Mouse (Mus musculus) neural tube, embryonic 11.5 days (tissue): ENCODE data around the gene Plin2. TPM values are rescaled to one million over a fixed set of nuclear protein-coding genes. Genes with fewer than 3 reads are reported as not detected.
"Not testable (repeated sequence)": the region's sequence is repeated elsewhere in the genome, so short reads cannot be mapped to it uniquely, and the experiment has no call there.

Experiments used
- ATAC-seq: fragments of 200-750 bp; cut with Nextera tagmentation; 2 replicates; pipeline ENCODE4 v1.8.0; 2017; ENCODE audit warnings: moderate number of reproducible peaks, mild to moderate bottlenecking, moderate TSS enrichment, moderate library complexity; ENCODE audit not compliant: insufficient read depth, low FRiP score, low TSS enrichment
- DNase-seq: peaks from one replicate; pipeline ENCODE4 v3.0.0-alpha.2; 2015; ENCODE audit warnings: low spot score
- H3K27ac ChIP-seq: fragments of 300-500 bp; sonication (generic); 2 replicates; pipeline ENCODE4 v1.5.1; 2014; ENCODE audit warnings: low read depth, mild to moderate bottlenecking, low read length
- H3K27me3 ChIP-seq: fragments of 300-500 bp; sonication (generic); 2 replicates; pipeline ENCODE4 v1.6.1; 2014; ENCODE audit warnings: mild to moderate bottlenecking, low read length, mixed read lengths; ENCODE audit not compliant: control insufficient read depth, insufficient read depth
- H3K36me3 ChIP-seq: fragments of 300-500 bp; sonication (generic); 2 replicates; pipeline ENCODE4 v1.6.1; 2014; ENCODE audit warnings: mild to moderate bottlenecking, low read length, moderate library complexity, mixed read lengths; ENCODE audit not compliant: control insufficient read depth, insufficient read depth
- H3K4me1 ChIP-seq: fragments of 300-500 bp; sonication (generic); 2 replicates; pipeline ENCODE4 v1.6.1; 2014; ENCODE audit warnings: low read length, mixed read lengths; ENCODE audit not compliant: control insufficient read depth, insufficient read depth
- H3K4me2 ChIP-seq: fragments of 300-500 bp; sonication (generic); 2 replicates; pipeline ENCODE4 v1.6.1; 2014; ENCODE audit warnings: low read depth, mild to moderate bottlenecking, moderate library complexity
- H3K4me3 ChIP-seq: fragments of 300-500 bp; sonication (generic); 2 replicates; pipeline ENCODE4 v1.5.1; 2014; ENCODE audit warnings: low read depth, low read length
- H3K9ac ChIP-seq: fragments of 300-500 bp; sonication (generic); 2 replicates; pipeline ENCODE4 v1.6.1; 2014; ENCODE audit warnings: mild to moderate bottlenecking, low read length
- H3K9me3 ChIP-seq: fragments of 300-500 bp; sonication (generic); 2 replicates; pipeline ENCODE4 v1.6.1; 2016; ENCODE audit warnings: low read length; ENCODE audit not compliant: control insufficient read depth
- WGBS: fragments of 180-500 bp; shearing (Covaris S2); extraction: QIAGEN DNeasy Blood & Tissue Kit; methylation state at CpG from one replicate; pipeline ENCODE4 v1.1.7; 2014; 5-methylcytosine and 5-hydroxymethylcytosine counted together
- polyA plus RNA-seq: library from polyadenylated mRNA; unstranded; fragments of >200 nt; fragmentation: Nextera tagmentation; extraction: Ambion mirVana; gene quantifications from 2 replicates; pipeline ENCODE4 v1.2.1, GENCODE M21; 2014

The Plin2 gene
- polyA plus RNA-seq, 1 experiment from 2014 or later, result 84.2 TPM

DNA sequence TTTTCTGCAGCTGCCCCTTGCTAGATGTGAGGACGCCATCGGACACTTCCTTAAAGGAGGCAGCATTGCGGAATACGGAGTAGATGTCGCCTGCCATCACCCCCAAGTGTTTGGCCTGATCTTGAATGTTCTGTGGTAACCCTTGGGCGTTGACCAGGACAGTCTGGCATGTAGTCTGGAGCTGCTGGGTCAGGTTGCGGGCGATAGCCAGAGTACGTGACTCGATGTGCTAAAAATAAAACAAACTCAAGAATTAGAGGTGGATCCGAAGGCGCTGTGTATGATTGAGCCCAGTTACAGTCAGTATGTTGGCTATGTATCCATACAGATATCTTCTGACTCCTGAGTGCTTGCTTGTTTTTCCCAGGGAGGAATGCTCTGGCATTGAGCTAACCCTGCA lies 12.7 kb downstream of the Plin2 start:
- H3K27ac ChIP-seq, result no peak overlapping the region
- no peak overlapping the region for H3K9ac ChIP-seq
- 95% methylated on average over 12 of the region's 12 CpGs for WGBS
- ATAC-seq (no peak), DNase-seq (no peak)
- H3K4me2 ChIP-seq, result no peak overlapping the region
- no peaks in the 10 kb centered on the region for H3K4me1 ChIP-seq
- no peaks in the 10 kb centered on the region for H3K9me3 ChIP-seq
- H3K27me3 ChIP-seq, result no peaks in the 10 kb centered on the region
- peaks cover 12% of the 10 kb centered on the region for H3K36me3 ChIP-seq
- H3K4me3 ChIP-seq, result no peak overlapping the region

DNA sequence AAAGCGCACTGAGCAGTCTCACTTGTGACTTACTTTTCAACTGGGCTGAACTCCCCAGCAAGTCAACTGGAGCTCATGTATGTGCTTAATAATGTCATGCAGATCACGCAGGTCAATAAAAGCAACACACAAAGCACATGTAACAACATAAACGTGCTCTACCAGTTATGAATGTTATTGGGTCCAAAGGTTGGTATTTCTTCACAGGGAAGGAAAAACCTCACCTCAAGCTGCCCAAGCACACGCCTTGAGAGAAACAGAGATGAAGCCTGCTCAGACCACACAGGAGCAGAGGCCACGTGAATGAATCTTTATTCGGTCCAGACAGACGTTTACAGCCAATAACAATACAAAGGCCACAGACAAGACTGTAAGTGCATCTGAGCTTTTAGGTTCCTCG lies 13.4 kb downstream of the Plin2 start:
- not testable (repeated sequence) for H3K9ac ChIP-seq, ATAC-seq, H3K4me1 ChIP-seq, H3K4me3 ChIP-seq, H3K27me3 ChIP-seq, H3K27ac ChIP-seq, DNase-seq, H3K4me2 ChIP-seq, H3K9me3 ChIP-seq
- 97% methylated on average over 8 of the region's 8 CpGs for WGBS
- peaks cover 12% of the 10 kb centered on the region for H3K36me3 ChIP-seq

DNA sequence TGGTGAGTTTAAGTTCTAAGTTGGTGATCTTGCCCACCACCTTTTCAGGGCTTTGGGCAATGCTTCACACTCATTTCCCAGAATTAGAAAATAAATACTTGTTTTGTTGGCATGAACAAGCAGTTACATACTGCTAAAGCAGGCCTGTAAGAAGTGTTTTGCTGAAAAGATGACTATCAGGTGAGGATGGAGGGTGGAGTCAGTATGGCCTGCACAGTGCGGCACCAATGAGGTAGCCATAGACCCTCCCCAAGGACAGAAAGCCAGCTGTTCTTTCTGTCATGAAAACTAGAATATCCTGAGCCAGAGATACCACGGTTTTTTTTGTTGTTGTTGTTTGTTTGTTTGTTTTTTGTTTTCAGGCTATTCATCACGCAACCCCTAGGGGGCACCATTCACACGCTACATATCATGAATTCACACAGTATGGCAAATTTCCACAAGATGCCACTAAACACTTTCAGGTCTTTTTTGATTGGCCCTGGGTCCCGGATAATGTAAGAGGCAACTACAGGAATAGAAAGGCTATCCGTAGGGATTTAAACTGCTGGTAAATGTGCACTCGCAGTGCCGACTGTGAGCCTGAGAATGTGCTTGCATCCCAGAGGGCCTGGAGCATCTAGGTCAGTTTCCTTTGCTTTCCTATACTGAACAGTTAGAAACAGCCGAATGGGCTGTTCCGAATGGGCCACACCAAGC lies 18.0 kb downstream of the Plin2 start:
- H3K4me3 ChIP-seq, result no peak overlapping the region
- ATAC-seq (no peak), DNase-seq (no peak)
- H3K4me1 ChIP-seq, result no peaks in the 10 kb centered on the region
- H3K27ac ChIP-seq, result no peak overlapping the region
- WGBS, result 78% methylated on average over 10 of the region's 10 CpGs
- H3K9ac ChIP-seq, result no peak overlapping the region
- H3K9me3 ChIP-seq, result no peaks in the 10 kb centered on the region
- H3K27me3 ChIP-seq, result no peaks in the 10 kb centered on the region
- no peak overlapping the region for H3K4me2 ChIP-seq
- no peaks in the 10 kb centered on the region for H3K36me3 ChIP-seq

DNA sequence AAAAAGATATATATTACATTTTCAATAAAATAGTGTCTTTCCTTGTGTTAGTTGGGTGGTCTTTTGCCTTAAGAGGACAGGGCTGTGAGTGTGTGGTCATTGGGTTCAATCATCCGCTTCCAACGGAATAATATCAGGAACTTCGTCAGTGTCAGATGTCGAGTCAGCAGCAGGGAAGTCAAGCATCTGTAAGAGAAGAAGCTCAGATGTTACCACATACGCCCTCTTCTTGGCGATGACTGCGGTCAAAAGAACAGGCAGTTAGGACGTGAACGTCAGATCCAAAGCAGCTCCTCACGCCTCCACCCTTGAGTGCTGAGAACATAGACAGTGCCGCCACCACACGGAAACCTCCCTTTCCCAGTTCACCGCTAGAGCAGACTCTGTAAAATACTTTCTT lies 21.5 kb downstream of the Plin2 start:
- not testable (repeated sequence) for H3K4me2 ChIP-seq, ATAC-seq, H3K4me1 ChIP-seq, H3K9ac ChIP-seq, H3K4me3 ChIP-seq, H3K9me3 ChIP-seq, H3K27me3 ChIP-seq, H3K27ac ChIP-seq, H3K36me3 ChIP-seq, DNase-seq
- 92% methylated on average over 10 of the region's 13 CpGs for WGBS

DNA sequence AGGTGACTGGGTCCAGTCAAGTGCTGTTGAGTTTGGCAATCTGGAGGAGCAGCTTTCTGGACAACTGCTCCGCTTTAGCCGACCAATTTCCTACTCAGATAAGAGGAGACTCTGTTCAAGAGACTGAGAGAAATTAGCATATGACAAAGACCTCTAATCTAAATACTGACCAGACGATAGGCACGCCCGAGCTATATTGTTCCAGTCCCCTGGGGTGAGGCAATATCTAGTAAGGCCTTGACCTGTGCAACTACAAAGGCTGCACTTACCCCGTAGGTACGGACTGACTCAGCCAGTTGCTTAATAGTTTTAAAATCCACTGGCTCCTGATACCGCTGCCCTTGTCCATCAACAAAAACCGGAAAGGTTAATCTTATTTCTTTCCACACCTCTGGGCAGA lies 32.3 kb downstream of the Plin2 start:
- H3K27me3 ChIP-seq, H3K36me3 ChIP-seq, H3K9me3 ChIP-seq, H3K27ac ChIP-seq, H3K4me2 ChIP-seq, H3K4me3 ChIP-seq, H3K4me1 ChIP-seq, ATAC-seq, DNase-seq, H3K9ac ChIP-seq: not testable (repeated sequence)
- 91% methylated on average over 9 of the region's 9 CpGs for WGBS

DNA sequence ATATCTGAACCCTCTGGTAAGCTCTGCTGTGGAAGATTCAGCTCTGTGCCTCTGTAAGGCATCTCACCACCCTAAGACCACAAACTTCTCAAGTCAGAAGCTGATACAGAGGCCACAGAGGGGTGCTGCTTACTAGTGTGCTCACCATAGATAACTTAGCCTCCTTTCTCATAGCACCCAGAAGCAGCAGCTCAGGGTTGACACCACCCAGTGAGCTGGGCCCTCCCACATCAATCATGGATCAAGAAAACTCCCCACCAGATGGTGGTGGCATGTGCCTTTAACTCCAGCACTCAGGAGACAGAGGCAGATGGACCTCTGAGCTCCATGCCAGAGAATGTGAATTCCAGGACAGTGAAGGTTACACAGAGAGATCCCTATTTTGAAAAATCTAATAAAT lies 35.0 kb downstream of the Plin2 start:
- H3K4me2 ChIP-seq, H3K4me1 ChIP-seq, H3K9ac ChIP-seq, H3K36me3 ChIP-seq, H3K27me3 ChIP-seq, ATAC-seq, H3K4me3 ChIP-seq, H3K9me3 ChIP-seq, H3K27ac ChIP-seq, DNase-seq: not testable (repeated sequence)

DNA sequence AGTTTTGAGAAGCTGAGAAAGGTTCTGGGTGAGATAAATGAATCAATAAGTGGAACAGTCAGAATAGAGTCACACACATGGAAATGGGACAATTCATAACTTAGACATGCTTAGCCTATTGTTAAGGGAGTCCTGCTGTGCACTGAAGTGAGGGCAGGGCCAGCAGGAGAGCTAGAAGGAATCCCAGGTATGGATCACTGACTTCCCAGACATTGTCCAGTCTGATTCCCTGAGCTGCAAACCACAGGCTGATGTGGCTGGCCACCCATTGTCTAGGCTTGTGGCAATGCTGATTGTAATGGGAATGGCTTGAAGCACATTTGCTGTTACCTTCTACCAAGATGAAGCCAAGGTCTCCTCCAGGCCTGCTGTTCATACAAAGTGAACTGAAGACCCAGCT lies 35.5 kb downstream of the Plin2 start:
- DNase-seq, H3K36me3 ChIP-seq, H3K9me3 ChIP-seq, H3K9ac ChIP-seq, ATAC-seq, H3K4me3 ChIP-seq, H3K4me1 ChIP-seq, H3K4me2 ChIP-seq, H3K27ac ChIP-seq, H3K27me3 ChIP-seq: not testable (repeated sequence)

DNA sequence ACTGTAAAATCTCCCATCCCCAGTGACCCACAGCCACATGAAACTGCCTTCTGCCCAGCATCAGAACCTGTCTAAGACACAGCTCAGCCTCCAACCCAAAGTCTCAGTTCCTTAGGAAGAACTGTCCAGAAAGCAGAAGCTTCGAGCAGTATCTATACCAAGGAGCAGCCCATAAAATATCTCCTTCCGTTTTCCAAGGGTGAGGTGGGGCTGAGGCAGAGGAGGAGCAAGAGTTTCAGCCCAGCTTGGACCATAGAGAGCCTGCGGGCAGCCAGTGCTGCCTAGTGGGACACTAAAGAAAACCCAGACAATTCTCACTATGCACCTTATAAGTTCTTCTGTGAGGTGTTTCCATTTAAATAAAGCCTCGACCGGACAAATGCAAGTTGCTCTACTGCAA lies 37.3 kb downstream of the Plin2 start:
- H3K4me1 ChIP-seq, ATAC-seq, H3K27ac ChIP-seq, H3K4me2 ChIP-seq, H3K9me3 ChIP-seq, H3K36me3 ChIP-seq, H3K9ac ChIP-seq, DNase-seq, H3K4me3 ChIP-seq, H3K27me3 ChIP-seq: not testable (repeated sequence)
- 69% methylated on average over 4 of the region's 5 CpGs for WGBS

DNA sequence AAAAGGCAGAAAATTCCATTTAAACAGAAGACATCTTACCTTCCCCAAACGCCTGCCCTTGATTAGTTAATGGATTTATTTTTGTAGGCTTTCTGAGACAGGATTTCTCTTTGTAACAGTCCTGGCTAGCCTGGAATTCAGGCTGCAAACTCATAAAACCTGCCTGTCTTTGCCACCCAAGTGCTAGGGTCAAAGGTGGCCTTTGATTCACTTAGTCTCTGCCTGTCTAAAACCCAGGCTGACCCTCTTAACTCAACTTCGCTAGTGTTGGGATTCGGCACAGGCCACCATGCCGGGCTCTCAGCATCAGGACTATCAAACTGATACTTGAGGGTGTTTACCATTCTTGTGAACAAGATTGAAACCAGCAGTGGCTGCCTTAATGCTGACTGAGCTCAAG lies 38.0 kb downstream of the Plin2 start:
- ATAC-seq (no peak), DNase-seq (no peak)
- Histone ChIP-seq H3K4me1 (no peaks in the 10 kb centered on the region), H3K9ac (no peak overlapping the region), H3K36me3 (no peaks in the 10 kb centered on the region), H3K9me3 (no peaks in the 10 kb centered on the region), H3K4me3 (no peak overlapping the region), H3K4me2 (no peak overlapping the region), H3K27ac (no peak overlapping the region), H3K27me3 (no peaks in the 10 kb centered on the region)
- 51% methylated on average over 4 of the region's 4 CpGs for WGBS
